Mouse (Mus musculus): ENCODE measurements at regions not wholly inside any gene's neighbourhood (a gene's known extent, or its start where the extent isn't known, plus 50 kb on each side); places are given as distances from the start of the nearest gene placed in this dataset.

DNA sequence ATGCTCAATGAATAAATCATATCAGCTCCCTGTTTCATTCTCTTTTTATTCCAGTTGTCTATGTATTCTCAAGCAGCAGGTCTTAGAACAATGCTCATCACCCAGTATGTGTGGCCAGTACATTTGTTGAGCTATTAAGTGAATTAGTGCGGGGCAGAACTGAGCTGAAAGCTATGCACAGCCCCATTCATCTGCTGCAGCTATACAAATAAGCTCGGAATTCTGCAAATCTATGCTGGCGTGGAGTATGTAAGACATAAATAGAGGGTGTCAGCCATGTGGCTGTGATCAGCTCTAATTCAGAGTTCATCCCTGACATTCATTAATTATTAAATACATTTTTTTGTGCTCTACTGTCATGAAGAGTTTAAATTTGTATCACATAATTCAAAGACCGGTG is 786.1 kb upstream of the A1bg start:
- TF ChIP-seq CTCF (IDR thresholded peaks at IDR 0.05; ENCODE audit: low read depth): no peak
- TF ChIP-seq EP300 (optimal IDR thresholded peaks at IDR 0.05): no peak

All from stomach, postnatal 0 days (tissue).